Mouse (Mus musculus) macrophage (primary cell): Measurements from ENCODE around the gene Cpa5. TPM values are rescaled to one million over a fixed set of nuclear protein-coding genes. Genes with fewer than 3 reads are reported as not detected.

ENCODE experiments used
- H3K27ac ChIP-seq: fragments of 350-480 bp; formaldehyde crosslinking; 2 replicates; pipeline ENCODE4 v1.9.0; 2021
- H3K36me3 ChIP-seq: fragments of 350-480 bp; formaldehyde crosslinking; 2 replicates; pipeline ENCODE4 v1.9.0; 2021; ENCODE audit errors: inconsistent target
- H3K4me3 ChIP-seq: fragments of 350-480 bp; formaldehyde crosslinking; 2 replicates; pipeline ENCODE4 v1.9.0; 2021; ENCODE audit errors: inconsistent target
- H3K79me2 ChIP-seq: fragments of 350-480 bp; formaldehyde crosslinking; 2 replicates; pipeline ENCODE4 v1.9.0; 2021; ENCODE audit errors: inconsistent target
- WGBS: methylation state at CpG from one replicate; pipeline ENCODE4 v1.1.7; 2026; ENCODE audit warnings: inconsistent platforms; ENCODE audit not compliant: missing documents; 5-methylcytosine and 5-hydroxymethylcytosine counted together
- polyA plus RNA-seq: library from polyadenylated mRNA; stranded (reverse); fragments of 250-400 nt; gene quantifications from 3 replicates; pipeline ENCODE4 v1.2.4, GENCODE M21; 2018; ENCODE audit warnings: inconsistent platforms

Gene Cpa5
- polyA plus RNA-seq, 1 experiment from 2014 or later = not detected

DNA sequence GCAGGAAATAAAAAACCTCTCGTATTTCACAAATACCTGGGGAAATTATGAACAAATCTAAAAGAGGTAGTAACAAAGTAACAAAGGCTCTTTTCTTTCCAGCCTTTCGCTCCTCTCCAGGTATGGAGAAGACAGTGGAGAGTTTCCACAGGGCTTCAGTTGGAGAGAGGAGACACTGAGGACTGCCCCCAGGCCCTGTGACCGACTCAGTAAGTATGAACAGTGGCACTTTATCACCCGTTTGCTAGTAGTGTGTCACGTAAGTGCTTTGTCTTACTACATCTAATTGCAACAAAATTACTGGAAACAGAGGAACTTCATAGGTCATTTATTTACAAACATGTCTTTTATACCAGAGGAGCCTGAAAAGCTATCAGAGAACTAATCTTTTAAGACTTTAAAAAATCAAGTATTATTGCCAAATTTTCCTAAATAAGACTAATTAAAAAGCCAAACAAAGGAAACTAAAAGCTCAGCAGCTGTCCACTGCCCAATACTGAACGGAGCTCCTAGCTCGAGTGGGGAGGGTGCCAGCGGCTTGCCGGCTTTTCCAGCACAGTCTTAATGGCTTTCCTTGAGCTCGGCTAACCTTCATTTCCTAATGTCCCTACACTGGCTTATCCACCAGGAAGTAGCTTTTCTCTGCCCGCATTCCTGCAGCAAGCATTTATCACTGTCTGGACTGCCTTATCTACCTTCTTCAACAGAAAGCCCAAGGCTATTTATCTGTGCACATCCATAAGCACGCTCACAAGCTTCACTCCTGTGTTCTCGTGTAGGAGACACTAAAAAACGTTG lies 63.2 kb downstream of the Cpa5 start:
- no peak overlapping the region for H3K27ac ChIP-seq
- no peaks in the 10 kb centered on the region for H3K36me3 ChIP-seq
- 90% methylated on average over 14 of the region's 14 CpGs for WGBS
- no peak overlapping the region for H3K4me3 ChIP-seq
- H3K79me2 ChIP-seq = no peaks in the 10 kb centered on the region

DNA sequence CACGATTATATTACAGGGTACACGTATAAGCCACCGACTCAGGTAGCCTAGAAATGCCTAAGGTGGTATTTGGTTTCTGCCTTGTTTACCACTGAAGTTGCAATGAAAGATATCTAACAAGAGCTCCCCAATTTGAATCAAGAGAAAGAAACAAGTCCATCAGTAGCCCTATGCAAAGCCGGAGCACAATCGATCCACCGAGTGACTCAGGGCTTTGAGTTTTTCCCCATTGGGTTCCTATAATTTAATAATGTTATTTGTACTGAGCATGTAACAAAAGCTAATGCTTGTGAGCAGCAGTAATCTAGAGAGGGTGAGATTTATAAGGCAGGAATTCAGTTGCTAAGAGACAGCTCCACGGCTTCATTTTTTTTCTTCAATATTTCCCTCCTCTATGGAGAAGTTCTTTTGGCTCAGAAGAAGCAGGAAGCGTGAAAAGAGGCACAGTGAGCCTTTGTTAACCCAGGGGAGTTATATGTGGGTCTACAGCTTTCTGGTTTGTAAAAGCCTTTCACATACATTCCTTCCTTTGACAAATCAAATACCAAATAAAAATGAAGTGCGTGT lies 64.0 kb downstream of the Cpa5 start:
- WGBS = 70% methylated on average over 9 of the region's 9 CpGs
- Histone ChIP-seq H3K27ac (no peak overlapping the region), H3K79me2 (no peaks in the 10 kb centered on the region), H3K36me3 (no peaks in the 10 kb centered on the region), H3K4me3 (no peak overlapping the region)

DNA sequence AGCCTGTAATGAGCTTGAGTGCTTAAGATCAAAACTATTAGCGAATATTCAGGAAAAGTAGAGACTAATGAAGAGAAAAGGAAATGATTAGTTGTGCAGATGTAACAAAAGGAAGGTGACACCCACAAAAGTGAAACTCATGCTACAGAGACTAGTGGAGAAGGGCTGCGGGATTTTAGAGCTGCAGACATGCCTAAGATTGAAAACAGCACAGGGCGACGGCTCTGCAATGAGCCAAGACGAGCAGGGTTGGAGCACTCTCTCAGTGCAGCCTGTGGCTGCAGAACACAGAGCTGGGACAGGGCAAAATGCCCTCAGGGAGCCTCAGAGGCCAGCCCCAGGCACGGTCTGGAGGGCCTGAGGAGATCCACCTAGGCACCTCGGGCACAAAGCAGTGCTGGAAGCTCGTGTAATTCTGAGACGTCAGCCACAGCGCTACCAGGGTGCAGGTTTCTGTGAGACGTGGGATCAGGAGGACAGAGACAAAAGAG lies 64.5 kb downstream of the Cpa5 start:
- no peaks in the 10 kb centered on the region for H3K36me3 ChIP-seq
- WGBS = 59% methylated on average over 11 of the region's 11 CpGs

DNA sequence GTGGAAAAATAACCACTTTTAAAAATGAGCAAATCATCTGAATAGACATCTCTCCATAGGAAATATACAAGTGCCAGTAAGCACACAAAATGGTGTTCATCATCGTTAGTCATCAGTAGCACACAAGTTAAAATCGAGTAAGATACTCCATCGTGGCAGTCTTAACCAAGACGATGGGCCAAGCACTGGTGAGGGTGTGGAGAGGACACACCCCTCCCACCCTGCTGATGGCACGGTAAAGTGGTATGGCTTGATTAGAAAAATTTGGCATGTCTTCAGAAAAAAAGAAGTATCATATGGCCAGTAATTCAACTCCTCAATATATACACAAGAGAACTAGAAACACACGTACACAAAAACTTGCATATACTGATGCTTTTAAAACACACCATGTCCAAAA lies 65.7 kb downstream of the Cpa5 start:
- Histone ChIP-seq H3K27ac (no peak overlapping the region), H3K79me2 (no peaks in the 10 kb centered on the region), H3K36me3 (no peaks in the 10 kb centered on the region), H3K4me3 (no peak overlapping the region)
- 95% methylated on average over 6 of the region's 6 CpGs for WGBS

More for the DNA sequence above, 64.5 kb downstream of the Cpa5 start:
- H3K4me3 ChIP-seq = no peak overlapping the region
- H3K27ac ChIP-seq = no peak overlapping the region
- no peaks in the 10 kb centered on the region for H3K79me2 ChIP-seq

DNA sequence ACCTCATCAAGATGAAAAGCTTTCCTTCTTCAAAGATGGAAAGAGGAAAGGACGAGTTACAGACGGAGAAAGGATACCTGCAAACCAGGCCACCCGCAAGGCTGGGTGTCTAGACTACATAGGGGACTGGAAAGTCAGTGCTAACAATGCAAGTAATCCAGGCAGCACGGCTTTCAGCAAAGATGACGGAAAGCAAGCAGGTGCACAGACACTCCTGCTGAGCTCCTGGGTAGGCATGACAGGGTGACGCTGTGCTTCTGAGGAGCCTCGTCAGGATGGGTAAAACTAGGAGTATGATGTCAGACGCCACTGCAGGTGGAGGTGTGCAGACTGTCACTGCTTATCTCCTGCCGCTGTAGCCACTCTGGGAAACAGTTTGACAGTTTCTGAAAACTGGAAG lies 66.8 kb downstream of the Cpa5 start:
- 94% methylated on average over 9 of the region's 9 CpGs for WGBS
- H3K36me3 ChIP-seq = no peaks in the 10 kb centered on the region
- H3K27ac ChIP-seq = no peak overlapping the region
- H3K4me3 ChIP-seq = no peak overlapping the region
- H3K79me2 ChIP-seq = no peaks in the 10 kb centered on the region

DNA sequence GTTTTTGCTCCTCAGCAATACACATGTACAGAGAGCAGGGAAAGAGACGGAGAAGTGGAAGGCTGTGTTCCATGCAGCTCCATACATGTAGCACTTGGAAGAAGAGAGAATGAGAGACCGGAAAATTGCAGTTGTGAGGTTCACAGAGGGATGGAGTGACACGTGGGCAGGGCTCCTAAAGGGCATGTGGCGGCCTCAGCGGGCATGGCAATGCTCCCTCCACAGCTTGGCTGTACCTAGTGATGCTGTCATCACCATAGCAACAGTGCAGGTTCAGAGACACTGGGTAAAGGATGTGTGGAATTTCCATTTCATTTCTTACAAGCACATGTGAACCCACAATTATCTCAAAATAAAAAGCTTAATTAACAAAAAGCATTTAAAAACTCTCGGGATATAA lies 67.7 kb downstream of the Cpa5 start:
- Histone ChIP-seq H3K27ac (no peak overlapping the region), H3K36me3 (no peaks in the 10 kb centered on the region), H3K4me3 (no peak overlapping the region), H3K79me2 (no peaks in the 10 kb centered on the region)
- WGBS = 94% methylated on average over 6 of the region's 6 CpGs

DNA sequence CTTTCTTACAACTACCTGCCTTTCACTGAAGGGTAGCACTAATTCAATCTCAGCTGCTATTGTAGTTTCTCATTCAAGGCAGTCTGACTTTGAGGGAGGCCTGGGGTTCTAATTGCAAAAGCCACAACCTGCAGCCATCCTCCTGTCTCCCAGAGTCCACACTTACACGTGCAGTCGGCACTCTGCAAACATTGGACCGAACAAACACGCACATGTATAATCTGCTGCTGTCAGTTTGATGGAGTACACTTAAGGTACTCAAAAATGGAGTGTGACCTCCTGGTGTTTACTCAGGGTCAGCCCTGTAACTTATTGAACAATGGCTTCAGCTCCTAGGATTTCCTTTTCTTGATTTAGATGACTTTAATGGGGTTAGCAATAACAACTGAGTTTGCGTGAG lies 68.8 kb downstream of the Cpa5 start:
- Histone ChIP-seq H3K27ac (no peak overlapping the region), H3K4me3 (no peak overlapping the region), H3K79me2 (no peaks in the 10 kb centered on the region), H3K36me3 (no peaks in the 10 kb centered on the region)
- WGBS = 93% methylated on average over 5 of the region's 5 CpGs

DNA sequence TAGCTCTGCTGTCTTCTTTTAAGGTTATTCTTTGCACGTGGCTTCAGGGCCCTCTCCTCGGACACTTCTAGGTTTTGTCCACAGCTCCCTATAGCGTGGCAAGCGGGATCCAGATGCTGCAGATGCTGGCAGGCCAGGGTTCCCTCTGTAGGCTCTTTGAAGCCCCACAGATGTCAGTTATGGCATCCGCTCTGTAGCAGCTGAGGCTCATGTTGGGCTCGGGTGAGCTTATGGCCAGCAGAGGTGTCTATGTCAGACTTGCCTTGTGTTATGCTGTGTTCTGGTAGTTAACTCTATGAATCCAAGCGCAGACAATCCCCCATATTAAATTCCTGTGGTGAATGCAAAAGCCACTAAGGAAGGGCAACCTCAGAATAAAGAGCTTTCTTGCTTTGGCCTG lies 69.6 kb downstream of the Cpa5 start:
- no peak overlapping the region for H3K27ac ChIP-seq
- no peak overlapping the region for H3K4me3 ChIP-seq
- 93% methylated on average over 7 of the region's 7 CpGs for WGBS

More for the DNA sequence above, 69.6 kb downstream of the Cpa5 start:
- no peaks in the 10 kb centered on the region for H3K79me2 ChIP-seq
- no peaks in the 10 kb centered on the region for H3K36me3 ChIP-seq

Other genes starting within 250 kb of the Cpa5 start
- gene Zc3hc1, start 220.0 kb upstream of the Cpa5 start, polyA plus RNA-seq = 14.1 to 15.8 TPM (median 15.2 TPM) in 3 replicates
- gene Klhdc10, start 209.1 kb upstream of the Cpa5 start, polyA plus RNA-seq = 12.0 to 16.3 TPM (median 15.3 TPM) in 3 replicates
- 16.3 to 23.2 TPM (median 16.4 TPM) in 3 replicates for gene Tmem209, start 101.2 kb upstream of the Cpa5 start, polyA plus RNA-seq
- gene Ssmem1, start 101.2 kb upstream of the Cpa5 start, polyA plus RNA-seq = not detected in 3 replicates
- 0.20 TPM in 1 of 3 replicates, not detected in the others for gene Cpa2, start 69.4 kb upstream of the Cpa5 start, polyA plus RNA-seq
- gene Cpa4, start 42.6 kb upstream of the Cpa5 start, polyA plus RNA-seq = not detected in 3 replicates
- gene Cpa1, start 28.2 kb downstream of the Cpa5 start, polyA plus RNA-seq = not detected in 3 replicates
- 2.8 to 11.5 TPM (median 5.8 TPM) in 3 replicates for gene Cep41, start 82.7 kb downstream of the Cpa5 start, polyA plus RNA-seq
- gene Mest, start 112.5 kb downstream of the Cpa5 start, polyA plus RNA-seq = 0.07 TPM in 1 of 3 replicates, not detected in the others